Mouse (Mus musculus): ENCODE data around the gene Sft2d2.

Sft2d2 gene

DNA sequence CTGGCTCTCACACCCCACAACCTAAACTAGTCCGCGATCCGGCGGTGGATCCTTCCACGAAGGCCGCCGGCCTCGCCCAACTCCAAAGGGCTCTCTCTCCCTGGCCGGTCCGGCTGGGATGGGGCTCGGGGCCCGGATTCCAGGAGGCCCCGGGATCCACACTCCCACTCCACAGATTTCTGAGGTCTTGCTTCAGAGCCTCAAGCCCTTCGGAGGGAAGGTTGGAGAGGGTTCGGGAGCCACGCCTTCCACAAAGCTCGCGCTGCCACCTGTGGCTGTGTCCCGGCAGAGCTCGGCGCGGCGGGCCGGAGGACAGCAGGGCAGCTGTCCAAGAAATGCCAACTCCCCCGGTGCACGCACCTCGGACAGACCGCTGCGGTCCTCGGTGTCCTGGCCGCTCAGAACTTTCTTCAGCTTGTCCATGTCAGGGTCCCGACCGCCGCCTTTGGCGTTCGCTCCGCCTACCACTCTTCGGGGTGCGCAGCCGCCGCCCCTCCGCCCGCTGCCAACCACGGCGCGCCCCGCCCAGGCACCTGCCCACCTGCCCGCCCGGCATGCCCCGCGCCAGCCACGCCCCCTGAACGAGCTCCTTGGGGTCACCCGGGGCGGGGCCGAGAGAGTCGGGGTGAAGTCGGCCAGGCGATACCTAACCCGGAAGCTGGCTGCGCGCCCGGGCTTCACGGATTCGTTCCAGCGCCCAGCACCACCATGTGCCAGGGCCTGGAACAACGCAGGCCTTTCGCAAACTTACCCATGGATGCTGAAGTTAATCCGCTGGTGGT, at the start of gene Sft2d2:
Gene Sft2d2 (minus strand): TSS at position 559 of the 782 bp plus-strand sequence.
- peak; percentile 32; the same call in 1 of the 2 replicates for TF ChIP-seq GATA4 (IDR thresholded peaks at IDR 0.05; ENCODE audit: insufficient replicate concordance, low read length)

DNA sequence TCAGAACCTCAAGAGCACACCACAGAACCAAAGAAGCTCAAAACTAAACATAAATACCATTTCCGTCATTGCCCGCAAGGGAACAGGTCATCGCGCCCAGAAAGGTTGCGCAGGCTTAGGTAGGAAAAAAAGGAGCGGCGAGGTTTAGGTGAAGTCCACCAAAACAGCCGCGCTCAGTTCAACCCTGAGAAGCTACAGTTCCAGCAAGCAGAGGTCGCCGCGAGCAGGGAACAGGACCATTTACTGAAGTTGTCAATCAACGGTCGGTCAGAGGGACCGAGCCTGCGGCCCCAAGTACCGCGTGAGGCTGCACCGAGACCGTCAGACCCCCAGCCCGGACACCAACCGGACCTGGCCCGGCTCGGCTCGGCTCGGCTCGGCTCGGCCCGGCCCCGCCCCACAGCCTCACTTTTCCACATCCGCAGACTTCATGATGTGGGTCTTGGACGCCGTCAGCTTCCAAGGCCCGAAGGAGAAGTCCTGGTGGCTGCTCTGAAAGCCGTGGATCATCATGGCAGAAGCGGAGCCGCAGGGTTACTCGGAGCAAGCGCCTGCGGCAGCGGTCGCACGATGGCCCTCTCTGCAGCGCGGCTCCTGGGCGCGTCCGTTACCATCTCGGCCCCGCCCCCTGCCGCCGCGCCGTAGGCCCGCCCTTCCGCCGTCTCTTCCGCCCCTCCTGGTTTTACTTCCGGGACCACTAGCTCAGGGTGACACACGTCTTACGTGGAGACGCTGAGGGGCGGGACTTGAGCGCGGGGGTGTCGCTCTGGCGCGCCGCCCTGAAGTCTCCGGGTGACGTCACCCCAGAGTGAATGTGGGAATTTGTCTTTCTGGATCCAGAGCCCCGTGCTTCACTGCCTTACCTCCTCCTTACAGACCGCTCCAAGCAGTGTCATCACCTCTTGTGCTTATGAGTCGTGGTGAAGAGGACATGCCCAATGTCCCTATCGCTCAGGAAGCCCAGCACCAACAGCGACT, 42.4 kb upstream of the Sft2d2 start, which contains the start of gene Tiprl:
Gene Tiprl (minus strand): TSS at position 676 of the 978 bp plus-strand sequence.
- no peak for TF ChIP-seq GATA4 (IDR thresholded peaks at IDR 0.05; ENCODE audit: insufficient replicate concordance, low read length)

DNA sequence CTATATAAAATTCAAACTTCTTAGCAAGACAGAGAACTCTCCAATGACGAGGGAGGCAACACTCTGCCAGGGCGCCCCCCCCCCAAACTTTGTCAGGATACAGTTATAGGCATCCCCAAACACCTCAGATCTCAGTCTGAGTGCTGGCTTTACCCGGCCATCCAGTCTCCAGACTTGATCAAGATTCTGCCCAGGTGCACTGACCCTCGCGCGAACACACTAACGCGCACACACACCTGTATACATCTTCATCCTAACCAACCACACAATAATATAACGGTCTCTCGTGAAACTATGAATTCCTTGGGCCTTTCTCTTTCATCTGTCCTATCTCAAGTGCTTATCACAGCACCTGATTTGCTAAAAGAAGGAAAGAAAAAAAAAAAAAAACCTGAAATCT, 41.6 kb upstream of the Sft2d2 start:
- TF ChIP-seq GATA4 (IDR thresholded peaks at IDR 0.05; ENCODE audit: insufficient replicate concordance, low read length), result no peak

DNA sequence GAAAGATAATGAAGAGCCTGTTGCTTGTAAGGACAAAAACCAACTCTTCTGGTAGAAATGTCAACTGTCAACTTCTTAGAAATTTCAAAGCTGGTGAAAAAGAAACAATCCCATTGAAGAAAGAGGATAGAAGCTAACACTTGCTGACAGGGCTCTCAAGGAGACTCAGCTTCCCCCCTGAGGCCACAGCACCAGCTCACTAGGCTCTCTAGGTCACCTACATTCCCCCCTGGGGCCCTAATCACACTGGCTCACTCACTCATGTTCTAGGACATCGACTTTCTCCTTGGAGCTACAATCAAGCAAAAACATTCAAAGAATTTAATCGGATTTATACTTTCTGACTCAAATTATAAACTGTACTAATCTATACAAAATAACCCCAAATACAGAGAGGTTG, 39.6 kb upstream of the Sft2d2 start:
- no peak for TF ChIP-seq GATA4 (IDR thresholded peaks at IDR 0.05; ENCODE audit: insufficient replicate concordance, low read length)

DNA sequence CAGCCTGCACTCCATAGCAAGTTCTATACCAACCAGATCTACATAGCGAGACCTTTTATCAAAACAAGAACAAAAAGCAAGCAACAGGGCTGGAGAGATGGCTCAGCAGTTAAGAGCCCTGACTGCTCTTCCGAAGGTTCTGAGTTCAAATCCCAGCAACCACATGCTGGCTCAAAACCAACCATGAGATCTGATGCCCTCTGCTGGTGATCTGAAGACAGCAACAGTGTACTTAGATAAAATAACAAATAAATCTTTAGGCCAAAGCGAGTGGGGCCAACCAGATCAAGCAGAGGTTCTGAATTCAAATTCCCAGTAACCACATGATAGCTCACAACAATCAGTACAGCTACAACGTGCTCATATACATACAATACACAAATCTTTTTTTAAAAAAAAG, 36.5 kb upstream of the Sft2d2 start:
- TF ChIP-seq GATA4 (IDR thresholded peaks at IDR 0.05; ENCODE audit: insufficient replicate concordance, low read length), result no peak

DNA sequence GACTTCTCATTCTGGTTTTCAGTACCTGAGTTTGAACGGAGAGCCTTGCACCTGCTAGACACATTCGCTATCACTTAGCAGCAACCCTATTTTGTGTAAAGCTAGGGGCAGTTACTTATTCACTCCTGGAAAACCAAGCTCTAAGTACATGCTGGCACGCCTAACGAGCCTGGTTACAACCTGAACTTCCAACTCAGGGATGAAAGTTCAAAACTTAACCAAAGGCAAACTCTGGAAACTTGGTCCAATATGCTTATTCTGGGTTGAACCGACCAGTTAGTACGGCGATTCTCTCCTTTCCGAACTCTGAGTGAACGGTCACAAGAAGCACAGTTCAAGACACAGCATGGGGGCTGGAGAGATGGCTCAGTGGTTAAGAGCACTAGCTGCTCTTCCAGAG, 35.3 kb upstream of the Sft2d2 start:
- no peak for TF ChIP-seq GATA4 (IDR thresholded peaks at IDR 0.05; ENCODE audit: insufficient replicate concordance, low read length)

DNA sequence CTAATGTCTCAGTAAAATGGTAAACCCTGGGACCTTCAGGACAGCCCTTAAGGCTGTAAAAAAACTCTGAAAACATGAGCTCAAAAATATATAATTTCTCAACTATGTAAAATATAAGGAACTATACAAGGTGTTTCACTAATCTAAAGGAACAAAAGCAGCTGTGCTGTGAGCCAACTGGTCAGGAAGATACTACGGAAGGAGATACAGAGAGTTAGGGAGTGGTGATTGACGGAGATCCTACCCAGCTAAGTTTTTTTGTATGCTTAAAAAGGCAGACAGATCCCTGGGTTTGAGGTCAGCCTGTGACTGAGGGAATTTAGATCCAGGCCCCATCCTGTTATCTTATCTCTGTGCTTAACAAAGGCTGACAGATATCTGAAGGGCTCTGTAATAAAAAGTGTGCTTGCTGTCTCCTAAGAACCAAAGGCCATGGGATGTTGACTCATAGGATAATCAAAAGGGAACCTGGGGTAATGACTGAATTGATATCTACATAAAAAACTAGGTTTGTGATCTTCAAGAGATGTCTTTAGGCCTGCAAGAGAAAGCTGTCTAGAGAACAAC, 22.9 kb upstream of the Sft2d2 start:
- TF ChIP-seq GATA4 (IDR thresholded peaks at IDR 0.05; ENCODE audit: insufficient replicate concordance, low read length), result no peak

DNA sequence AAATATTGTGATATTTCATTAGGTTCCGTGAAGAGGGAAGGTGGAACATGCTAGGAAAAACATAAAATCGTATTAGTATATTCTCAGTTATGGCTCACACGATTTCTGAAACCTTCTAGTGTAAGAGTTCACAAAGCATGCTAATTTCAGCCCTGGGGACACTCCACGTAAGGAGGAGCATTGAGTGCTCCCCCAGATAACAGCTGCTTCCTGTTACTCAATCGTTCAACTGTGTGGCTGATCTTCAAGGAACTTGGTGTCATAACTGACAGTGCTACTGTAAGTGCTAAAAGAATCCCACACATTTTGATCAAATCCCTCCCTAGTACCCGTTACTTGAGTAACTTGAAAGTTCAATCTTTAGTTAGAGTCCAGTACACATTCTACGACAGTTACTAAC, 21.6 kb upstream of the Sft2d2 start:
- no peak for TF ChIP-seq GATA4 (IDR thresholded peaks at IDR 0.05; ENCODE audit: insufficient replicate concordance, low read length)

DNA sequence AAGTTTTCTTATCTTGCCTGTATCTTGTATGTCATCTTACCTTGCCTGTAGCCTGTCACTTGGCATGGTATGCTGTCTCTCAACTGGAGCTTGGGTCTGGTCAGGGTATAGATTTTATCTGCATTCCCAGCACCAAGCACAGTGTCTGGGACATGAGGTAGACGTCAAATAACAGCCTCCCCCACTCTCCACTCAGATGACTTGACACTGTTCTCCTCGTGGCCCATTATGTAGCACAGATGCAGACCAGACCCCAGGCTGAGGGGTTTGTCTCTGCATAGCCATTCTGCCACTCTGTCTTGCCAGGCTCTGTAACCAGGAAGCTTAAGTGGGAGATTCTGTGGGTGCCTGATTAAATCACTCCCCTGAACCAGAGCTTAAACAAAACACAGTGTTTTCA, 11.4 kb upstream of the Sft2d2 start:
- TF ChIP-seq GATA4 (IDR thresholded peaks at IDR 0.05; ENCODE audit: insufficient replicate concordance, low read length), result no peak

DNA sequence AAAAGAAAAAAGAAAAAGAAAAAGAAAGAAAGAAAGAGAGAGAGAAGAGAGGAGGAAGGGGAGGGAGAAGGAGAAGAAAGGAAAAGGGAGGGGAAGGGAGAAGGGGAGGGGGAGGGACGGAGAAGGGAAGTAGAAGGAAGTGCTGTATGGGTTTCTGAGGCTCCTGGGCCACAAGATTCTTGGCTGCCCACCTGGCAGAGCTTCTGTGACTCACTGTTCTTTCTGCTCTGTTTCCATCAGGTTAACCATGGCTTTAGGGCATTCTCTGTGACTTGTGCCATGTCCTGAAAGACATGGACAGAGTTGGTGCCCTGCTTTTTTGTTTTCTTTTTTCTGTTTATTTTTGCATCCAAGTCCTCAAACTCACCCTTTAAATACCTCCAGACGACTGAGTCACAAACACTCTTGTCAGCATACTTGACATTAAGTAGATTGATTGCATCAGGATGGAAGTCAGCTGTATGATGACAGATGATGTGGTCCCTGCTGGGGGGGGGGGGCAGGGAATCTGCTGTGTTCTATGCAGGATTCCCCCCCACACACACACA, 9.3 kb upstream of the Sft2d2 start:
- no peak for TF ChIP-seq GATA4 (IDR thresholded peaks at IDR 0.05; ENCODE audit: insufficient replicate concordance, low read length)

DNA sequence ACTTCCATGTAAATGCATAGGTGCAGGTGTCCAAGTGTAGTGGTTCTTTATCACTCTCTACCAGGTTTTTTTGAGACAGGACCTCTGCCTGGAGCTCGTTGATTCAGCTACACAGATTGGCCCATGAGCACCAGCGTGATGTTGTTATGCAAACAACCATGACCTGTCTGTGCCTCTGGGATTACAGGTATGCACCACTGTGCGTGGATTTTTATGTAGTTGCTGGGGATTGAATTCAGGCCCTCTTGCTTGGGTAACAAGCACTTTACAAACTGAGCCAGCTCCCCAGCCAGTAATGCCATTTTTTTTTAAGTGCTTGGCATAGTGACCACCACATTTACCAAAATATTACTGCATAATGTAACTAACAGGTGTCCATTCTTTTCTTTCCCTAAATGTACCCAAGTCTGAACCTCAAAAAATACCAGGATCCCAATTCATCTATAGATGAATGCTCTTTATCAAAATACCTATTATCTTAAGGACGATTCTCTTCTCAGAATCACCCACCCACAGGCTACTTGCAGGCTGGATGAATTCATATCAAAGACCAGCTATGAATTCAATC, 7.3 kb upstream of the Sft2d2 start:
- TF ChIP-seq GATA4 (IDR thresholded peaks at IDR 0.05; ENCODE audit: insufficient replicate concordance, low read length), result no peak

DNA sequence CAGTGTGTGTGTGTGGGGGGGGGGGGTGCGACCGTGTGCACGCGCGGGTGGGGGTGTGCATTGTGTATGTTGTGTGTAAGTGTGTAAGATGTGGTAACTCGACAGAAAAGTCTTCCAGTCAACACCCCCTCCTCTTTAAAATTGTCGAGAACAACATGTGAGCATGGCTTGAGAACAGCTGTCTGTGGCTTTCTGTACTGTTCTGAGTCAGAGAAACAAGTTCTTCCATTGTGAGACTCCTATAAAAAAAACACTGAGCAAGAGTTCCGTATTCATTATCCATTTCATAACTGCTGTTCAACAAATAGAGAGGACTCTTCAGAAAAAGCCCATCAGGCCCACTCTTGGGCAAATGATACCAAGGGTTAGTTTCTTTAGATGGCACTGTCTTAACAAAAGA, 6.5 kb upstream of the Sft2d2 start:
- TF ChIP-seq GATA4 (IDR thresholded peaks at IDR 0.05; ENCODE audit: insufficient replicate concordance, low read length), result no peak

DNA sequence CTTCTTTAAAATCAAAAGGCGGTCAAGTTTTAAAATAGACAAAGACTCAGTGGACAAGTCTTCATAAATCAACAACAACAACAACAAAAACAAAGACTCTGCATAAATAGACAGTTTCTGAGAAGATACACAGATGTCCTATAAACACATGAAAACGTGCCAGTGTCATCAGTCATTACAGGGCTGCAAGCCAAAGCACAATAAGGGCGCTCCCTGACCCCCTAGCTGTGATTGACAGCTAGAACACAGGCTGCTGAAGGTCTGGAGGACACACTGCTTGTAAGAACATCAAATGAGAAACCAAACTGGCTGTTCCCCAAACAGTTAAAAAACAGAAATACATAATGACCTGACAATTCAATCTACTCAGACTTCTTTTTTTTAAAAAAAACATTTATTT, 5.4 kb upstream of the Sft2d2 start:
- no peak for TF ChIP-seq GATA4 (IDR thresholded peaks at IDR 0.05; ENCODE audit: insufficient replicate concordance, low read length)

DNA sequence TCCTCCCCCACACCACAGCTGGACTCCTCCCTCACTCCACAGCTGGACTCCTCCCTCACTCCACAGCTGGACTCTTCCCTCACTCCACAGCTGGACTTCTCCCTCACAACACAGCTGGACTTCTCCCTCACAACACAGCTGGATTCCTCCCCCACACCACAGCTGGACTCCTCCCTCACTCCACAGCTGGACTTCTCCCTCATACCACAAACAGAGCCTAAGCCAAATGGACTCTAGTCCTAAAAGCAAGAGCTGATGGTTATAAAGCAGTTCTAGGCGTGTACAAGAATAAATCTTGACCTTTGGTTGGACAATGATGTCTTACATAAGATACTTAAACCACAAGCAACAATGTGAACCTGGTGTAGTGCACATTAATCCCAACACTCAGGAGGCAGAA, 4.7 kb upstream of the Sft2d2 start:
- TF ChIP-seq GATA4 (IDR thresholded peaks at IDR 0.05; ENCODE audit: insufficient replicate concordance, low read length), result no peak

DNA sequence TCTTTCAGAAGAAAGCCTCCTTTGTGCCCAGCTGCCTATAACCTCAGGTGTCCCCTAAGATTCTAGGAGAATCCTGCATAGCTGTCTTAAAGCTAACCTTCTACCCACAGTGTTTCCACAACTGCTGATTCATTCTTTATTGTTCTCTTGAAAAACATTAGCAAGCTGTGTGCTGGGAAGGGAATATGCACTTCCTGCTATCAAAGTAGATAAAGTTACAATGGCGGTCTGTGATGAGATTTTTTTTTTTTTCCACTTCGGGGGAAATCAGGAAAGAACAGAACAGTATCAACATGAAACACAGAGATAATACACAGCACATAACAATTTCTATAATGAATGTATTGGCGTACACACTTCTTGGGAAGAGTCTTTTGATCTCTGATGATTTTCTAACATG, 3.6 kb upstream of the Sft2d2 start:
- peak; percentile 69; the same call in 1 of the 2 replicates for TF ChIP-seq GATA4 (IDR thresholded peaks at IDR 0.05; ENCODE audit: insufficient replicate concordance, low read length)

Data from liver, adult (tissue).